Mouse (Mus musculus) small intestine, adult 2 months (tissue): ENCODE measurements at regions not wholly inside any gene's neighbourhood (a gene's known extent, or its start where the extent isn't known, plus 50 kb on each side); places are given as distances from the start of the nearest gene placed in this dataset.

Source experiments
- H3K27ac ChIP-seq: fragments of 200-500 bp; 2 replicates; pipeline ENCODE4 v1.5.1; 2012; ENCODE audit warnings: low read depth, low read length, control low read depth, inconsistent platforms; ENCODE audit not compliant: insufficient read depth
- H3K27me3 ChIP-seq: fragments of 200-500 bp; 2 replicates; pipeline ENCODE4 v1.6.1; 2012; ENCODE audit warnings: mild to moderate bottlenecking, moderate library complexity, low read length, inconsistent platforms; ENCODE audit not compliant: control insufficient read depth, insufficient read depth
- H3K36me3 ChIP-seq: fragments of 200-500 bp; 2 replicates; pipeline ENCODE4 v1.6.1; 2012; ENCODE audit warnings: mild to moderate bottlenecking, low read length, control low read depth, inconsistent platforms; ENCODE audit not compliant: control insufficient read depth, insufficient read depth
- H3K4me1 ChIP-seq: fragments of 200-500 bp; 2 replicates; pipeline ENCODE4 v1.6.1; 2012; ENCODE audit warnings: low read length, inconsistent platforms, mixed read lengths; ENCODE audit not compliant: control insufficient read depth, insufficient read depth, insufficient read length
- H3K4me3 ChIP-seq: fragments of 200-500 bp; 2 replicates; pipeline ENCODE4 v1.5.1; 2012; ENCODE audit warnings: low read depth, mild to moderate bottlenecking, control low read depth, inconsistent platforms, low read length, moderate library complexity
- CTCF ChIP-seq: fragments of 200-500 bp; IDR thresholded peaks from 2 replicates; pipeline ENCODE4 v1.5.1; 2012; ENCODE audit warnings: low read depth, mild to moderate bottlenecking, control low read depth, inconsistent platforms, low read length, moderate library complexity, mixed read lengths; ENCODE audit not compliant: insufficient replicate concordance, insufficient read length; ENCODE audit errors: extremely low read depth
- POLR2A ChIP-seq: fragments of 200-500 bp; IDR thresholded peaks from 2 replicates; pipeline ENCODE4 v1.6.1; 2012; ENCODE audit warnings: low read depth, mild to moderate bottlenecking, control low read depth, inconsistent platforms, low read length, moderate library complexity
- WGBS: fragments of 180-500 bp; shearing (Covaris S2); methylation state at CpG from one replicate; pipeline ENCODE4 v1.1.7; 2018; 5-methylcytosine and 5-hydroxymethylcytosine counted together

DNA sequence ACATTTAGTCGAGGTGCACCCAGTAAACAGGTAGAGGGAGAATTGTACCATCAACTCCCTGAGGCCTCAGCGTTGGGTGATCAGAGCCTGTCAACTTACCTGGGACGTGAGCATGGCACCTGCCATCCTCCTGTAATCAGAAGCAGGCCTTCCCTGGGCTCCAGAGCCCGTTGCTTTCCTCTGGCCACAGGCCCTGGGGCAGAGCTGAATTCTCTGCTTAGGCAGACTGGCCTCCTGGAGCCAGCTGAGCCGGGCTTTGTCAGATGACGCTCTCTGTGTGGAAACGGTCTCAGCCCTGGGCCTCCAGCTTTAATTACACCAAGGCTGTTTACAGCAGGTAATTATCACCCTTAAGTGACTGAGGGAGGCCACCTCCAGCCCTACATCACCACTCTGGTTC, 92.6 kb upstream of the Pmepa1 start:
- H3K4me1 ChIP-seq = no peaks in the 10 kb centered on the region
- TF ChIP-seq CTCF = no peak
- TF ChIP-seq POLR2A = no peak
- H3K36me3 ChIP-seq = no peaks in the 10 kb centered on the region
- no peak overlapping the region for H3K4me3 ChIP-seq
- 40% methylated on average over 7 of the region's 7 CpGs for WGBS
- H3K27me3 ChIP-seq = 0 out of 2 replicates have a peak, but pooled peaks cover 6% of the 10 kb centered on the region
- H3K27ac ChIP-seq = no peak overlapping the region

DNA sequence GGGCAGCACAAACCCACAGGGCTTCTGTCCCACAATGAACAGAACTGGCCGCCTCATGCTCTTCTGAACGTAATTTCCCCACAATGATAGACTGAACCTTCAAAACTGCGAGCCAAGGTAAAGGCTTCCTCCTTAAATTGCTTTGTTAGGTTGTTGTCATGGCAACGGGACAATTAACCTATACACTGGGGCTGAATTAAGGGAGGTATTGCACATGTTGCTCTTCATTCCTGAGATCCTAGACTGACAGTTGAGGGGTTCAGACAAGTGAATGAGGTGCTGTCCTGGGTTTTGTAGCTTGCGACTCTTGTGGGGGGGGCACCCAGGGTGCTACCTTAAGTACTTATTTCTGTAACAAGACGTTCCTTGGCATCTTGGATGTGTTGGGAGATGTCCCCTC, 100.6 kb upstream of the Pmepa1 start:
- Histone ChIP-seq H3K36me3 (no peaks in the 10 kb centered on the region), H3K27me3 (no peaks in the 10 kb centered on the region), H3K27ac (no peak overlapping the region), H3K4me1 (peaks cover 10% of the 10 kb centered on the region; the same call in 1 of the 2 replicates), H3K4me3 (no peak overlapping the region)
- WGBS = 77% methylated on average over 6 of the region's 6 CpGs
- TF ChIP-seq POLR2A = no peak
- no peak for TF ChIP-seq CTCF

DNA sequence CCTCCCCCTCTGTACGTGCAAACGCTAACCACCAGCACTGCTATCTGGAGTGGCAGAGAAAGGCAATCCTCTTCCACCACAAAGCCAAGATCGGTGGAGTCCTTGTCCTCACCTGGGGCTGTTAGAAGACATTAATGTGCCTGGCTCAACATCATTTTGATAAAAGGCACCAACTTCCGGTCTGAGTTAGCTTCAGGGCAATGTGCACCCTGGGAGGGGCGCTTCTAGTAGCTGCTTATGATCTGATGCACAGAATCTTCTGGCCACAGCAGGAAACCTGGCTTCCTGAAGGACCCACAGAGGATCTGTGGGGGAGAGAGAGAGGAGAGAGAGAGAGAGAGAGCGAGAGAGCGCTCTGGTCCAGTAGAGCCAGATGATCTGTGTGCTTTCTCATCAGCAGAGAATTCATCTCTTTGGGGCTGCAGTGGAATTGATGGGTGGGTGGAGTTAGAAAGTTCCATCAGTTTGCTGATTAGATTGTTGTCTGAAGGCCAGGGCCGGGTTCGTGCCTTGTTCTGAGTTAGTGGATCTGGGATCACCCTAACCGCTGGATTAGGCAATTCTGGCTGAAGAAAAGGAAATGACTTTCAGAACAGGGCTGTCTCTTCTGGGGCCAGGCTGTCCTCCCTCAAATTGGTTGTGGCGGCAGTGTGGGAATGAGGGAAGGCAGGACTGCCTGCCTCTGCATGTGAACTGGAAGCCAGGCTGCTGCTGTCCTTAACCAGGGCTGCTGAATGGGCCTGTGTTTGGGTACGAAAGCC, 101.3 kb upstream of the Pmepa1 start:
- H3K4me3 ChIP-seq = no peak overlapping the region
- no peaks in the 10 kb centered on the region for H3K36me3 ChIP-seq
- 39% methylated on average over 10 of the region's 12 CpGs for WGBS
- H3K27ac ChIP-seq = peak overlapping the region; percentile 54; the same call in 1 of the 2 replicates
- no peak for TF ChIP-seq POLR2A
- TF ChIP-seq CTCF = no peak
- H3K27me3 ChIP-seq = no peaks in the 10 kb centered on the region
- H3K4me1 ChIP-seq = peaks cover 14% of the 10 kb centered on the region; the same call in 1 of the 2 replicates

DNA sequence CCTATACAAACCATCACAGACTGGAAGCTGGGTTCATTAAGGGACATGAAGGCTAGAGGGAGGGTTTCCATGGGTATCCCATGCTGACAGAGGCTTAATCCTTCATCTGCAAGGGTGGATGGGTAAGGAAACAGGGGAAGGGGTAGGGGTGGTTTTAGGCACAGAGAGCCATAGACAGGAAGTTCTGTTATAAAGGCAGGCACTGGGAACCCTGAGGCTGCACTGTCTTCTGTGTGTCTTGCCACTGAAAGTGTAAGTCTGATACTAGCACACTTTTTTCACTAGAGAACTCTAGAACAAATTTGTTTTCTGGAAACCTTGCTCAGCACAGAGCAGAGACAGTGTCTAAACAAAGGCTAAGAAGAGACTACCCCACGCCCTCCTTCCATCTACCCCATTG, 103.4 kb upstream of the Pmepa1 start:
- Histone ChIP-seq H3K27me3 (no peaks in the 10 kb centered on the region), H3K27ac (0 out of 2 replicates have a peak overlapping the region, but pooled peaks have one; percentile 23), H3K4me1 (peaks cover 14% of the 10 kb centered on the region; the same call in 1 of the 2 replicates), H3K36me3 (no peaks in the 10 kb centered on the region), H3K4me3 (no peak overlapping the region)
- 90% methylated on average over 1 of the region's 1 CpGs for WGBS
- TF ChIP-seq CTCF (no peak), POLR2A (no peak)

DNA sequence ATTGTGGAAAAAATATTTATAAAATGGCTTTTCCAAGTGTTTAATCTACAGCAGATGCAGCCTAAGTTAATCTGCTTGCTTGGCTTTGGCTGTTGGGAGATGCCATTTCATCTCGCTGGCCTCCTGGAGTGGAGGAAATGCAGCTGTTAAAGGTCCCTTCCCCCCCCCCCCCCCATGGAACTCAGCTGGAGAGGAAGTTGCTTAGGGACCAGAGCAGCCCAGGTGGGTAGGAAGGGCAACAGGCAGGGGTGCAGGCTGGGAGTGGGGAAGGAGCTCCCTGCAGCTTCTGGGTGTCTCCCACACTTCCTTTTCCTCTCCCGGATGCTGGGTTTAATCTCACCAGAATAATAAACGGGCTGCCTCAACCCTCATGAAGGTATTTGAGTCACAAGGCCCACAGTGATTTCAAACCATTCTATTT, 104.0 kb upstream of the Pmepa1 start:
- no peak overlapping the region for H3K4me3 ChIP-seq
- H3K4me1 ChIP-seq = peaks cover 14% of the 10 kb centered on the region
- H3K36me3 ChIP-seq = no peaks in the 10 kb centered on the region
- TF ChIP-seq POLR2A (no peak), CTCF (no peak)
- H3K27me3 ChIP-seq = no peaks in the 10 kb centered on the region
- WGBS = 48% methylated on average over 3 of the region's 3 CpGs
- H3K27ac ChIP-seq = no peak overlapping the region

DNA sequence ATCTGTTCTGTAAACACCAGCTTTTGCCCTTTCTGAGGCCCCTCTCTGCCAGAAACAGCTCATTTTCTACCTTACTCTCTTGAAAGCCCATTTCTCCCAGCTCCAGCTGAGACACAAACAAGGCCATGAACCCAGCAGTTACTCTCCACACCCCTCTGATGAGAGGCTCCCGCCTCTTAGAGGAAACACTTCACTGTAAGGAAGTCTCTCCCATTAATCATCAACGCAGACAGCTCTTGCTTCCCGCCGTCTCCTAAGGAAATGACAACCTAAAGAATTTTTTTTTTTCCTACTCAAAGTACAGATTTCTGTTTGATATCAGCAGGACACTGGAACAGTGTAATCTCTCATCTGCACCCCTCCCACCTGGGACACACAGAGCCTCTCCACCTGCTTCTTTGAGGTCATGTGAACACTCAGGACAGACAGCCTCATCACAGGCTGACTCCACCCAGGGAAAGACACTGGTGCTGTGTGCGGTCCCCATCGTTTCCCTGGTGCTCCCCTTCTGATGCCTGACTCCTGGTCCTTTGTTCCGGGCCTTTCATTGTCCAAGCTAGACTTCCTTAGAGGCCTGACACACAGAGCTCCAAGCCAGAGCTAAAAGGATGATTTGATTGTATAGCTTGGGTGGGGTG, 106.0 kb upstream of the Pmepa1 start:
- no peaks in the 10 kb centered on the region for H3K36me3 ChIP-seq
- H3K4me1 ChIP-seq = peaks cover 17% of the 10 kb centered on the region
- no peaks in the 10 kb centered on the region for H3K27me3 ChIP-seq
- H3K27ac ChIP-seq = no peak overlapping the region
- TF ChIP-seq POLR2A = no peak
- no peak for TF ChIP-seq CTCF
- H3K4me3 ChIP-seq = no peak overlapping the region
- WGBS = 10% methylated on average over 7 of the region's 7 CpGs

DNA sequence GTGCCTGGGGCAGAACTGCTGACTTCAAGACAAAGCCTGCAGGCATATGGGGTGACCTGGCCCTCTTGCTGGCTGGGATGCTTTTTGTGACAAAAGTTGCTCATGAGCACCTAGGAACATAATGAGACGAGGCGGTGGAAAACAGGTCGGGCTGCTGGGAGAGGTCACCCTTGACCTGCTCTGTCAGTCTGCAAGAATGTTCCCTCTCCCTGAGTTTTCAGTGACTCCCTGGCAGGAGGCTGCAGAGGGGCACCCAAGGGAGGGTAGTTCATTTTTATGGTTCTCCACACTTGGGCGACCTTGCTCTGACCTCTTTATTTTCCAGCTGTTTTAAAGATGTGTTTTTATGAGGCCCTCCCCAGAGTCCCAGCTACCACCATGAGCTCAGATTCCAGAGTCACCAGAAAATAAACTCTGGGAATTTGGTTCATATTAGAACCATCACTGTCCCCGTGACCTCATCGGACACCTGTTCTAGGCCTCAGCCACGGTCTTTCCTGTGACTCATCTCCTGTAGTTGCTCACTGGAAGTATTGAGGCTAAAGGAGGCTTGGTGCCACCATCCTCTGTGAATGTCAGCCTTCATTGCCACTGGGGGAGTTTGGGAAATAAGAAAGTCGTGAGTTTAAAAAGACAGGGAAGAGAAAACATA, 108.7 kb upstream of the Pmepa1 start:
- H3K27ac ChIP-seq = no peak overlapping the region
- H3K36me3 ChIP-seq = no peaks in the 10 kb centered on the region
- H3K27me3 ChIP-seq = no peaks in the 10 kb centered on the region
- H3K4me3 ChIP-seq = no peak overlapping the region
- 70% methylated on average over 8 of the region's 8 CpGs for WGBS
- peaks cover 11% of the 10 kb centered on the region for H3K4me1 ChIP-seq
- TF ChIP-seq CTCF (no peak), POLR2A (no peak)
